Mouse (Mus musculus): ENCODE measurements around the gene Tmem59.

DNA sequence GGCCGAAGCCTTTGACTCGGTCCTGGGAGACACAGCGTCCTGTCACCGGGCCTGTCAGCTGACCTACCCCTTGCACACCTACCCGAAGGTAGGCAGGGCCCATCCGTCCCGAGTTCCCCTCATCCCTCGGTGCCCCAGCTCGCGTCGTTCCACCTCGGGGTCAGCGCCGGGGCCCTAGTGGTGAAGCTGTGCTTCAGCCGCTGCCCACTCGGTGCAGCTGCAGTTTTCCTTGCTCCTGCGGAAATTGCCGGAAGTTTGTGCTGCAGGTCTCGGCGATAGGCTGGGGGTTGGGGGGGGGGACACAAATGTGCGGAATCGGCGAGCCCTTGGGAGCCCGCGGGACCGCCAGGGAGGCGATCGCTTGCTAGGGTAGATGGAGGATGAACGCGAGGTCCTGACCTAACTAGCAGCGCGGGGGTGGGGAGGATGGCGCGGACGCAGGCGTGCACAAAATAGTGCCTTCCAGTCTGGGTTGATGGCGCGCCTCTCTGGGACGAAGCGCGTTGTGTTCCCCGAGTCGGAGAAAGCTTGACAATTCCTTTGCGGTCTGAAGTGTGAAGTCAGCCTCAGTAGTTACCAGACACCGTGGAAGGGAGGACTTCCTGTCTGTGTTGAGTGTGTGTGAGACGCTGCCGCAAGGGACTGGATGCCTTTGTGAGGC is 761 bp downstream of the Tmem59 start, which contains the start of gene Tceanc2:
- no peak for TF ChIP-seq CTCF (IDR thresholded peaks at IDR 0.05; ENCODE audit: low read depth, low read length)
- TF ChIP-seq POLR2A (IDR thresholded peaks at IDR 0.05; ENCODE audit: insufficient read depth, low read length), result no peak
- no peak for TF ChIP-seq EP300 (IDR thresholded peaks at IDR 0.05; ENCODE audit: insufficient read depth, low read depth, low read length)
